Mouse (Mus musculus) MEL (cell line): ENCODE measurements around the gene Usp38.

Experiments
- CHD2 ChIP-seq: IDR thresholded peaks from 2 replicates; pipeline ENCODE4 v1.6.1; 2011; ENCODE audit warnings: low read length, improper control_type of control experiment
- NELFE ChIP-seq: IDR thresholded peaks from 2 replicates; pipeline ENCODE4 v1.6.1; 2011; ENCODE audit warnings: low read depth, low read length, improper control_type of control experiment
- POLR2A ChIP-seq, 2 experiments: IDR thresholded peaks; 2 replicates each; pipeline ENCODE4 v1.6.1; 2011 to 2012; ENCODE audit warnings: low read length in 2 of 2, mild to moderate bottlenecking in 2 of 2, control low read depth in 1 of 2, improper control_type of control experiment in 1 of 2, low read depth in 1 of 2, moderate library complexity in 1 of 2; ENCODE audit not compliant: control insufficient read depth in 1 of 2, insufficient read depth in 1 of 2, poor library complexity in 1 of 2
- TCF12 ChIP-seq: IDR thresholded peaks from 2 replicates; pipeline ENCODE4 v1.6.1; 2014; ENCODE audit warnings: low read depth, mild to moderate bottlenecking, inconsistent platforms, low read length, improper control_type of control experiment, moderate library complexity
- ZC3H11A ChIP-seq: IDR thresholded peaks from 2 replicates; pipeline ENCODE4 v1.6.1; 2012; ENCODE audit warnings: low read depth, mild to moderate bottlenecking, inconsistent platforms, low read length, improper control_type of control experiment

GRCm38 (mm10) chr8:80962592-80962983, 52.1 kb downstream of the Usp38 start:
- no peak for TF ChIP-seq CHD2
- no peak for TF ChIP-seq NELFE
- no peak for TF ChIP-seq TCF12
- TF ChIP-seq POLR2A (IDR thresholded peaks at IDR 0.05; ENCODE audit: control insufficient read depth in 1 of 2, insufficient read depth in 1 of 2, low read depth in 1 of 2, low read length in 2 of 2, poor library complexity in 1 of 2), result no peak
- TF ChIP-seq ZC3H11A, result no peak
